Mouse (Mus musculus) embryonic stem cell, embryonic (primary cell): ENCODE results near the gene Cxcr2.
"Not testable (repeated sequence)": the region's sequence is repeated elsewhere in the genome, so short reads cannot be mapped to it uniquely, and the experiment has no call there.

Experiments
- CTCF ChIA-PET, 4 experiments: fragments of 300-600 bp in 2 of 4; fragments of 350-600 bp in 2 of 4; sonication (Branson Sonifier 250); formaldehyde crosslinking; loops; one replicate each; lab custom pipeline; 2022; ENCODE audit warnings: inconsistent platforms in 2 of 4; lab: Charles Lee
- POLR2A ChIA-PET, 4 experiments: fragments of 300-600 bp in 2 of 4; fragments of 350-600 bp in 2 of 4; sonication (Branson Sonifier 250); formaldehyde crosslinking; loops; one replicate each; lab custom pipeline; 2022; ENCODE audit warnings: antibody characterized with exemption in 4 of 4, inconsistent platforms in 1 of 4; lab: Charles Lee

Gene Cxcr2

DNA sequence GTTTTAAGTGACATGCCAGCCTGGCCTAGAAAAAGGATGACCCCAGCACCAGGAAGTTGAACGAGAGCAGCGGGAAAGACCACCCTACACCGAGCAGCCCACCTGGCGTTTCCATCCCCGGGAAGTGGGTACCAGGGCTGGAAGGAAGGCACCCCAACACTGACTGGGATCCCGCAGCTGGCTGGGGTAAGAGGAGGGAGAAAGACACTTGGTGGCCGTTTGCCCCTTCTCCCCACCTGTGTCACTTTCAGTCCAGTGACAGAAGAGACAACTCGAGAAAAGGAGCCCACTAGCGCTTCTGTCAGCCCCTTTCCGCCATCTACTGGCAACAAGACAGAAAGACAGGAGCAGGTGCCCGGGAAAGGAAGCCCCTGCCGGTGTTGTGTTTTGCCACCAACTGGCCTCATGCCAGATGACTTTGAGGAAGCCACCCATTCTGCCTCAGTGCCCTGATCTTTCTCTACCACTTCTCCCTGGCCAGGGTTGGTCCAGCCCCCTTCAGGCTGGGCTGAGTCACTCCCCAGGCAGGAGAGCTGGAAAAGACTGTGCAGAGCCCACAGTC, 28.7 kb upstream of the Cxcr2 start, which contains the start of gene Rufy4:
TSS of gene Rufy4 (plus strand) at position 551 of the 562 bp plus-strand sequence.
- CTCF ChIA-PET = interaction anchor here (0.6 to 2.2 kb wide), 20 partner anchors 10 to 289 kb away, joined by 3 to 19 read pairs (median 6); no protein-coding TSS in a partner anchor
- POLR2A ChIA-PET = interaction anchor here in 2 of 4 experiments (0.6 to 2.5 kb wide), 6 partner anchors 14 to 234 kb away, joined by 3 to 11 read pairs (median 3); no protein-coding TSS in a partner anchor

DNA sequence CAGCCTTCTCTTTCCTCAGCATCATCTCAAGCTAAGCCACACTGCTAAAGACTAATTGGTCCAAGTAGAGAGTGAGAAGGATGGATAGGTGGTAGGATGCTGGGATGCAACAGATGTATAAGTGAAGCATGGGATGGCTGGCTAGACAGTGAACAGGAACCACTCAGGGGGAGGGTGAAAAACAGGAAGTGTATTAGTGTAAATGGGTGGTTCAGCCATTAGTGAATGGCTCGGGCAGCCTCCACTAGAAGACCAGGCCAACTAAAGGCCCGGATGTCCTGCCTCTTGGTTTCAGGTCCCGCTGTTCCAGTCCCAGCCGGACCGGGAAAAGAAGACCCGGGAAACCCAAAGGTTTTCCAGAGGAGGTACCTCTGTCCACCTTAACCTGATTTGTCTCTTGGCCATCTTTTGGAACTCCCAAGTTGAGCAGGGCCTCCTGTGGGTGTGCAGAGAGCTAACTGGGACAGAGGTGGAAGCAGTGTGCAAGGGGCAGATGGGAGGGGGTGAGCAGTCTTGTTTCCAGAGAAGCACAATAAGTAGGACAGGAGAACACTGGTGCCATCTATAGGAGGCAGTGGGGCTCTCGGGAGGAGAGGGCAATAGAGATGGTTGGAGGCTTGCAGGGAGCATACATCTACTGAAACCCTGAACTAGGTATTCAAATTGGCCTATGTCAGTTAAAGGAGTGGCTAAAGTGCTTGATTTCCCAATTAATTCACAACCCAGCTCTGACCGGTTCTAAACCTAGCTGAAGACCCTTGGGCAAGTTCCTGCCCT, 22.7 kb upstream of the Cxcr2 start:
- ChIA-PET CTCF (interaction anchor here in 3 of 4 experiments (0.5 to 2.1 kb wide), 7 partner anchors 11 to 1103 kb away, joined by 3 to 7 read pairs (median 4); no protein-coding TSS in a partner anchor), POLR2A (interaction anchor here in 2 of 4 experiments (1.0 to 1.1 kb wide), 2 partner anchors 18 to 20 kb away, joined by 3 to 4 read pairs; no protein-coding TSS in a partner anchor)

DNA sequence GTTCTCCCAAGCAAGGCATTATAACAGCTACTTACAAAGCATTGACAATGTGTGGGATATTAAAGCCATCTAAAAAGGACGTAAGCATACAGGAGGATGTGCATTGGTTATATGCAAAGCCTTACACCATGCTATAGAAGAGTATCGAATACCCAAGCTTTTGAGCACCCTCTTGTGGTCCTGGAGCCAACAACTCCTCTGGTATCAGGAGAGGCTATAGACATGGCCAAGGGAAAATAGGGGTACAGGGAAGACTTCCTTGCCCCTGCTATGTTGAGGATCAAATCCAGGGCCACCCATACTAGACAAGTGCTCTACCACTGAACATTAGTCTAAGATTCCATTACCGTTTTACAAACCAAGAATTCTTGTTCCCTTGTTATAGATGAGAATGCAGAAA, 21.8 kb upstream of the Cxcr2 start:
- ChIA-PET CTCF (interaction anchor here in 2 of 4 experiments (0.7 to 2.1 kb wide), 4 partner anchors 10 to 230 kb away, joined by 3 to 7 read pairs (median 6); no protein-coding TSS in a partner anchor), POLR2A (interaction anchor here in 2 of 4 experiments (0.6 kb wide), 2 partner anchors 73 to 177 kb away, joined by 4 read pairs; no protein-coding TSS in a partner anchor)

DNA sequence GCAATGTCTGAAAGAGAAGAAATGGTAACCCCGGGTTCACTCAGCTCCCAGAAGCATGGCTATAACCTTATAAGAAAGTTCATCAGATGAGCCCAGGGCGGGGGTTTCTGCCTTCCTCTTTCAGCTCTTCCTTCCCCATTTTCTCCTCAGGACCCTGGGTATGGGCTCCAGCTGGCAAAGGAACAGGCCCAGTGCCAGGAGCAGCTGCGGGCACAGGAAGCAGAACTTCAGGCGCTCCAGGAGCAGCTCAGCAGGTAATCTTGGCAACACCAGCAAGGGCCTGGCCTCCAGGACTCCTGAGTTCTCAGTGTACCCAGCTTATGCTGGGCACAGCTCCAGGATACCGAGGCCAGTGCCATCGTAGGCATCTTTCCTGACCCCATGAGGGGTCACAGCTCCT, 19.8 kb upstream of the Cxcr2 start:
- ChIA-PET POLR2A (interaction anchor here in 1 of 4 experiments (1.1 to 1.3 kb wide), 3 partner anchors 16 to 51 kb away, joined by 3 read pairs; no protein-coding TSS in a partner anchor), CTCF (interaction anchor here in 2 of 4 experiments (0.6 to 1.2 kb wide), 3 partner anchors 232 to 233 kb away, joined by 3 to 4 read pairs (median 4); no protein-coding TSS in a partner anchor)

DNA sequence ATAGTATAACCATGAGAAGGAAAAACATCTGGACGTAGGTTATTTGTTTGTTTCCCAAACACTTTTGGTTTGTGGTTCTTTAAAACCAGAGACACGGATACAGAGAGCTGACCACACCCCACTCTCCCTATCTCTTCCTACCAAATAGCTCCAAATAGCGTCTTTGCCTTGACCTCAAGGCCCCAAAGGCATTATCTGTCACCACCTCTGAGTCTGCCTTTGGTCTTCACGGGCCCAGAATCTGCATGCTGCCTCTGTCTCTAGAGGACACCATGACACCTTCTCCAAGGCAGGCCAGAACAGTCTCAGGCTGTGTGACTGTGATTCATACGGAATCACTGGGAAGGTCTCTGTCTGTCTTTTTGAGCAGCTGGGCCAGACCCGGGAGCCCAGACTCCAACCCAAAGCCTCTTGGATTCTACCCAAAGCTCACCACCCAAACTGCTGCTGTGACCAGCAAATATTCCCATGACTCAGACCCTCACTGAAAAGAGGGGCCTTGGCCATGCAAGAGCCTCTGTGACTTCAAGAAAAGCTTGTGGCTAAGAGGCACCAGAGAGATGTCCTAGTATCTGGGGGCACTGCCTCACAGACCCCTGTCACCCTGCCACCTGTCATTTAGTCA, 18.4 kb upstream of the Cxcr2 start:
- POLR2A ChIA-PET = interaction anchor here in 2 of 4 experiments (0.5 to 1.0 kb wide), 2 partner anchors 41 to 63 kb away, joined by 3 to 9 read pairs; no protein-coding TSS in a partner anchor
- CTCF ChIA-PET = interaction anchor here in 1 of 4 experiments (0.6 to 1.4 kb wide), 3 partner anchors 10 to 234 kb away, joined by 3 to 4 read pairs (median 3); partner anchors contain the start of gene Rufy4

DNA sequence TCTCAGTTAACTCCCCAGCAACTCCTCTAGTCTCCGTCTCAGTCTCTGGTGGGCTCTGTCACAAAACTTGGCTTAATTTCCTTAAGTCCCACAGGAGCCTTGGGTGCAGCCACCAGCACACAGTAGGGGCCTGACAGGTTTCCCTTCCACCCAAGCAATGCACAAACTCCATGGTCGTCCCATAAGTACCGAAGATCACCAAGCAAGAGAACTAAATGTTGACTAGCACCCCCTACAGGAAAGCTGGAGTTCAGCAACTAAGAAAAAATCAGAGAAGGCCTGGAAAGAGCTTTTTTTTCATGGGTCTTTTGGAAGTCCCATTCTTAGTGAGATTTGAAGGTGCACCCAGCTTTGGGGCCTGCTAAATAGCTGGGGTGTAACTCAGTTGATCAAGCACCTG, 14.4 kb upstream of the Cxcr2 start:
- ChIA-PET POLR2A (interaction anchor here in 2 of 4 experiments (0.6 to 1.5 kb wide), 7 partner anchors 11 to 1267 kb away, joined by 3 to 5 read pairs (median 3); partner anchors contain the start of gene Rufy4 (in 1 of the 2)), CTCF (interaction anchor here (0.6 to 3.5 kb wide), 56 partner anchors 8 to 312 kb away, joined by 3 to 23 read pairs (median 4); partner anchors contain the start of genes Cxcr2 (in 3 of the 4), Catip (in 1 of the 4) and Rufy4 (in 1 of the 4))

DNA sequence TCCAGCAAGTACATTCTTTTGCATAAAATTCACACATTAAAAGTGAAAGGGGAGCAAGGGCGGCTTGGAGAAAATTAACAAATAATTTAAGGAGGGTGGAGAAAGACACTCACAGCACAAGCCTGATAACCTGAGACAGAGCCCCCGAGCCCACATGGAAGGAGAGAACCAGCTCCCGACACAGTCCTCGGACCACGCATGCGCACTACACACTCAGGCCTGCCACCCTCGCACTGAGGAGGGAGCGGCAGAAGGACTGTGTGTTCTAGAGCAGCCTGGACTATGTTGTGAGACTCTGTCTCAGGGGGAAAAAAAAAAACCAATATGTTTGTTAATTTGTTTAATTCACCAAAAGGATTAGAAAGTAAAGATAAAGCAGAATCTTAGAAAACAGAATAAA, 12.0 kb upstream of the Cxcr2 start:
- CTCF ChIA-PET = interaction anchor here in 1 of 4 experiments (0.7 to 1.8 kb wide), 6 partner anchors 10 to 279 kb away, joined by 3 to 6 read pairs (median 4); no protein-coding TSS in a partner anchor
- POLR2A ChIA-PET = interaction anchor here in 2 of 4 experiments (0.6 to 0.7 kb wide), 2 partner anchors 29 to 63 kb away, joined by 3 read pairs; no protein-coding TSS in a partner anchor

DNA sequence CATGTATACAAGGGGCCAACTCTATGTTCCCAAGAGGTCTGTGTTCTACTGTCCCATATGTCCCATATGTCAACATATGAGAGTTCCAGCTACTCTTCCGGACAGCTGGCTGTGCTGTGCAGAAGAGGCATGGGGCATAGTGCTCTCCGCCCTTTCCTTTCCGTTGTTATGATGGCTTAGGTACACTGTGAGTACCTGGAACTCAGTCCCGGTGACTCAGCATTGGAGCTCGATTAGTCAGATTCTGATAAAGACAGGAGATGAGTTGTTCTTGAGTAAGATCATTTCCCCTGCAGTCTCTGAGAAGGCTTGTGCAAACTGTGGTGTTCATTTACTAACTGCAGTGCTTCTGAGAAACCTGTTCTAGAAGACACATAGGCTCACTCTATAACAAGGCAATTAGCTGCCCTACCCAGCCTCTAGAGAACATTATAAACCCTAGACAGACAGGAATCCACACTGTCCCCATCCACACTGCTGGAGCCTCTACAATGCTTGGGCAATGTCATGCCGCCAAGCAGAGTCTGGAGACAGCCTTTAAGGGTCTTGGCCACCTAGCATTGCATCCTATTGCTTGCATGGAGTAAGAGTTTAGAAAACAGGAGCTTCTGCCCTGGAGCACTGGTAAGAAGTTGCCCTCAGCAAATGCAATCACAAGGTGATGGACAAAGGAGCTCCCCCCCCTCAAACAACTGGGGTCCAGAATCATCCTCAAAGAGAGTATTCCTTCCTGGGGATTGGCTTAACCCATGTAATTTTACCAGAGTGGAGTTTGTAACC, 4.5 kb upstream of the Cxcr2 start:
- ChIA-PET POLR2A (interaction anchor here in 1 of 4 experiments (0.8 kb wide), 1 partner anchor 107 kb away, joined by 5 read pairs; no protein-coding TSS in a partner anchor), CTCF (interaction anchor here in 2 of 4 experiments (1.5 to 1.9 kb wide), 2 partner anchors 10 kb away, joined by 3 to 8 read pairs; no protein-coding TSS in a partner anchor)

DNA sequence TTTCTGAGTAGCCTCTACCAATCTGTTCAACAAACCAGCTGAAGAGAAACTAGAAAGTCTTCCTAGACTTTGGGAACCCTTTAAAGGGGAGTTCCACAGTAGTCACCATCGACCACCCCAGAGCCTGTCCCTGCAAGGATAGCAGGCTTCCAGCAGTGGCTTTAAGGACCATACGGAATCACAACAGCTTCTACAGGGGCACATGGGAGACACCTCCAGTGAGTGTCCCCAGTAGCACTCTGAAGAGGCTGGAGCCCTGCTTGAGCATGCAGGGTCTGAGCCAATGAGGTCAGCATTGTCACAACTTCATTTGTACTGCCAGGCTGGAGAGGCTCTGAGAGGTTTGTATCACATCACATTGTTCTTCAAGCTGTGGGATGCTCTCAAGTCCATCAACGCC, 3.7 kb upstream of the Cxcr2 start:
- ChIA-PET CTCF (interaction anchor here in 3 of 4 experiments (0.6 to 1.9 kb wide), 3 partner anchors 11 to 284 kb away, joined by 3 to 8 read pairs (median 3); no protein-coding TSS in a partner anchor), POLR2A (interaction anchor here in 1 of 4 experiments (0.6 to 0.8 kb wide), 2 partner anchors 26 to 108 kb away, joined by 3 to 5 read pairs; no protein-coding TSS in a partner anchor)

DNA sequence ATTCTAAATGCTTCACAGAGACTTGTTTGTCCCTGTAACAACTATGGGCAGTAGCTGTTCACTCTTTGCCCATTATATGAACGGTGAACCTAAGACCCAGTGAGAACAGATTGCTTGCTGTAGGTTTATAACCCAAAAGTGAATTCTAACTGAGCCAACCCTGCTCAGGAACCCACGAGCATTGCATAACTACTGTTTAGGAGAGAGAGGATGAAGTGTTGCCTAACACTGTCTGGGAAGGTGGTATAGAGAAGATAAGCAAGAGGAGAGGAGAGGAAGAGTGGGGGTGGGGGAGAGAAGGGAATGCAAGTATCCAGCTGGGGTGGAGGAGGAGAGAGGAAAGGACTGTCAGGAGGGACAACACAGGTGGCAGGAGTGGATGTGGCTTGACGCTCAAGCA, 2.7 kb upstream of the Cxcr2 start:
- POLR2A ChIA-PET = no interaction called here
- CTCF ChIA-PET = interaction anchor here in 1 of 4 experiments (1.9 kb wide), 1 partner anchor 12 kb away, joined by 8 read pairs; no protein-coding TSS in a partner anchor

DNA sequence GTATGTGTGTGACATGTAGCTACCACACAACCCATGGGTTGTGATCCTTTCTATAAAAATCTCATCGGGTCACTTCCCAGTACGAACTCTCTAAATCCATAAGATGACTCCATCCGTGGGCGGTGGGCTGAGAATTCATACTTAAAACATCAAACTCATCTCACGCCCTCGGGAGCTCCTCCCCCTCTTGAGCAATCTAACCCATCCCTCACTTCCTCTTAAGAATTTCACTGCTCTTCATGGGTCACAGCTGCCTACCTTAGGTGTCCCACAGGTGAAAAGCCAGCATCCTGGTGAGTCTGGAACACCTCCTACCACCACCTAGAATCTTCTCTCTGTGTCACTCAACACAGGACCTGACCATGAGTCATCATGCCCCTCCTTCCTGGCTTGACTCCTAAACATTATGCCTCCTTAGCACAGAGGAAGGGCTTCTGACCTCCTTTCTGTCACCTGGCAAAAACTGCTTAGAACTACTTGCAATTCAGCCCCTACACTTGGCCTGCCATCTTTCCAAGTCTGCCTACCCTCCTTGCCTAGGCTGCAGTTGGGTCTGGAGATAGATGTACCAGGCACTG, 1.7 kb downstream of the Cxcr2 start:
- CTCF ChIA-PET = interaction anchor here in 2 of 4 experiments (1.1 to 1.4 kb wide), 2 partner anchors 16 to 72 kb away, joined by 3 to 4 read pairs; no protein-coding TSS in a partner anchor

DNA sequence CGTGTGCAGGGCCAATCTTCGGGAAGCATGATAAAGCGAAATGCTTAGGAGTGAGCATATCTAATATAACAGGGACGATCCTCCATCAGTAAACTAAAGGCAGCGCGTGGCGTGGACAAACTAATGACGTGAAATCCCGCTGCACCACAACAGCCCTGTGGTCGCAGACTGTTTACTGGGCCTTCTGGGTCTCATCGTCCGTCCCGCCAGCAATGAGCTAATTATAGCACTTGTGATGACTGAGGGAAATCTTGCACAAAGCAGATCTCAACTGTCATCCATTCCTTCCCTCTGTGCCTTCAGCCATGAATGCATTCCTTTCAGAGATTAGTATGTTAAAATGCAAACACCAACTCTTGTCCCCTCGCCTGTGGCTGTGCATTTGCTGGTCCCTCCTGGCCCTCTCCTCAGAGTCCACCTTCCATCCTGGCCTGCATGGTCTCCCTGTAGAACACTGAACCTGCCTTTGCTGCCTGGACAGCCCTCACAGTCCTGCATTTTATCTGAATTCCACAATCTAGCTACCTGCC, 2.7 kb downstream of the Cxcr2 start:
- ChIA-PET CTCF (interaction anchor here in 2 of 4 experiments (1.1 to 1.6 kb wide), 3 partner anchors 17 to 27 kb away, joined by 3 to 5 read pairs (median 3); no protein-coding TSS in a partner anchor), POLR2A (interaction anchor here in 2 of 4 experiments (0.6 to 1.3 kb wide), 3 partner anchors 12 to 1113 kb away, joined by 3 to 4 read pairs (median 4); no protein-coding TSS in a partner anchor)

More for the DNA sequence above, 1.7 kb downstream of the Cxcr2 start:
- POLR2A ChIA-PET = no interaction called here

DNA sequence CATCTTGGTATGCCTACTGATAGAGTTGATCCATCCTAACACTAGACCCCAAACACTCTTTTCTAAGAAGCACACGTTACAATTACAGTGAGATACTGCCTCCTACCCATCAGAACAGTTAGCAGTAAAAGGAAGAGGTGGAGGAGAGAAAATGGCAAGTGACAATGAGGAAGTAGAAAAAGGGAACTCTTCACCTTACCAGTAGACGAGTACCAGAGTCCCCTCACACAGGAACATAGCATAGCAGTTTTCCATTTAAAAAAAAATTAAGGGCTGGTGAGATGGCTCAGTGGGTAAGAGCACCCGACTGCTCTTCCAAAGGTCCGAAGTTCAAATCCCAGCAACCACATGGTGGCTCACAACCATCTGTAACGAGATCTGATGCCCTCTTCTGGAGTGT, 5.8 kb downstream of the Cxcr2 start:
- CTCF ChIA-PET, POLR2A ChIA-PET: not testable (repeated sequence)

DNA sequence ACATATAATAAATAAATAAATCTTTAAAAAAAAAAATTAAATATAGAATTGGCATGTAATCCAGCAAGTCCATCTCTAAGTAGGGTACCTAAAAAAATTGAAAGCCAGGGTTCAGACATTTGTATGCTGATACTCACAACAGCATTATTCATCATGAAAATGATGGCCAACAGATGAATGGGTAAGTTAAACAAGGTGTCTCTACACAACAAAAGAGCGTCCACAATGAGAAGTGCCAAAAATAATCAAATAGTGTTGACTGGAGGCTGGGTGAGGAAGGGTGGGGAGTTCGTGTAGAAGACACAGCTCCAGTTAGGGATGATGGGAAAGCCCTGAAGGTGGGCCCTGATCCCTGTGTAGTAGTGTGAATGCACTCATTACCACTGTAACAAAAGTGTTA, 6.2 kb downstream of the Cxcr2 start:
- CTCF ChIA-PET = interaction anchor here in 1 of 4 experiments (0.8 kb wide), 1 partner anchor 36 kb away, joined by 3 read pairs; no protein-coding TSS in a partner anchor

DNA sequence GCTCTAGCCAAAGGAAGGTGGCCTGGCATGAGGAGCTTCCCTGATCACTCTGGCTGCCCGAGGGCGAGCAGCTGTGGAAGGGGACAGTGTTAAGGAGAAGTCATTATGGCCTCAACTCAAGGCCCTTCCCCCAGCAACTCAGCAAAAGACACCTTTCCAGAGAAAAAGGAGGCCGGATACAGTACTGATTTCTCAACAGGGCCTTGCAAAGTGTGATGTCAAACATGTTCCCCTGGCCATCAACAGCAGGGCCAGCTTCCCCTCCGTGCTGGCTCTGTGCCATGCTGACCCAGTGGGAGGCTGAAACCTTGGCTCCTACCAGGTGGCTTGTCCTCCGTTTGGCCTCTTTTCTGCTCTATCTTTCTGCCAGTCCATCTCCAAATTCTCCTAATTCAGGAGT, 13.3 kb downstream of the Cxcr2 start:
- CTCF ChIA-PET = interaction anchor here in 2 of 4 experiments (0.6 to 0.7 kb wide), 2 partner anchors 28 to 869 kb away, joined by 4 to 10 read pairs; no protein-coding TSS in a partner anchor
- POLR2A ChIA-PET = no interaction called here

More for the DNA sequence above, 6.2 kb downstream of the Cxcr2 start:
- POLR2A ChIA-PET = no interaction called here

DNA sequence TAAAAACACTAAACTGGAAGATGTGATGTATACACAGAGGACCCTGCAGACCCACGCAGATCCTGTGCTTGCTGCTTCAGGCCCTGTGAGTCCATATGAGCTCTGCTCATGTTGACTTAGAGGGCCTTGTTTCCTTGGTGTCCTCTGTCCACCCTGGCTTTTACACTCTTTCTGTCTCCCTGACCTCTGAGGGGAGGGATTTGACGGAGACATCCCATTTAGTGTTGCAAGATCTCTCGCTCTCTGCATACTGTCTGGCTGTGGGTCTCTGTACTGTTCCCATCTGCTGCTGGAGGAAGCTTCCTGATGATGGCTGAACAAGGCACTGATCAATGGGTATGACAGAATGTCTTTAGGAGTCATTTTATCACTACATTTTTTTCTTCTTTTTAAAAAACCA, 15.9 kb downstream of the Cxcr2 start:
- POLR2A ChIA-PET = no interaction called here
- CTCF ChIA-PET = no interaction called here
